Mouse (Mus musculus): Measurements from ENCODE around the gene Plce1. TPM values are rescaled to one million over a fixed set of nuclear protein-coding genes. Genes with fewer than 3 reads are reported as not detected.

Plce1 gene
- total RNA-seq, 2 experiments from 2014 or later, result 7.1 to 9.3 TPM

DNA sequence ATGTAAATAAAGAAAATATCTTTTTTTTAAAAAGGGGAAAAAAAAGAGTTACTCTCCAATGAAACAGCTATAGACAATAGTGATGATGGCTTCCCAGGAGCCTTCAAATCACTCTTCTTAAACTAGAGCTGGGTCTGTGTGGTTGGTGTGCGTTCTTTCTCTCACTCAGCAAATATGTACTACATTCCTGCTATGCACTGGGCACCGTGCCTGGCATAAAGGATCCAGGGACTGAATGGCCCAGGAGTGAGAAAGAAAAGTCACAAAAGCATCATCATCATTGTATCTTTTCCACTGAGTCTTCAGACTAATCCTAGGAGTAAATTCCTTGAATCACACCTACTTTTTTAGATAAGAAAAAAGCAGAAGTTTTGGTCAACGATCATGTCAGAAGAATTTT lies 276.3 kb downstream of the Plce1 start:
- no peak for DNase-seq (ENCODE audit: extremely low spot score in 1 of 2, low spot score in 2 of 2)
- intact Hi-C loops (cut with DNase I), result no loop called here

DNA sequence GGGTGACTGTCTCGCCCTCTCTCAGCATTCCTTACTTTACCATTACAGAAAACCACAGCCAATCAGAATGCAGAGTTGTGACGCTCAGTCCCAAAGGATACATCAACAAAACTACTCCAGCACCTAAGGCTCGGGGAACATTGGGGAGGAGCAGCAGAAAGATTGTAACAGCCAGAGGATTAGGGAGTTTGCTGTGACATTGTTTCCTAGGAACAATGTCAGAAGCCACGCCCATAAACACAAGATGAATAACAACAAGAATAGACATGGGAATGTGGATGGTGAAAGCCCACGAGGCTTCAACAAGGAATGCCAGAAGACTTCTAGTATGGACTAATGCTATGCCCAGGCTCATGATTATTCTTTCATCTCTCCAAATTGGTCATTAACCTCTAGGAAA lies 277.1 kb downstream of the Plce1 start:
- no peak for DNase-seq (ENCODE audit: extremely low spot score in 1 of 2, low spot score in 2 of 2)
- intact Hi-C loops (cut with DNase I), result no loop called here

DNA sequence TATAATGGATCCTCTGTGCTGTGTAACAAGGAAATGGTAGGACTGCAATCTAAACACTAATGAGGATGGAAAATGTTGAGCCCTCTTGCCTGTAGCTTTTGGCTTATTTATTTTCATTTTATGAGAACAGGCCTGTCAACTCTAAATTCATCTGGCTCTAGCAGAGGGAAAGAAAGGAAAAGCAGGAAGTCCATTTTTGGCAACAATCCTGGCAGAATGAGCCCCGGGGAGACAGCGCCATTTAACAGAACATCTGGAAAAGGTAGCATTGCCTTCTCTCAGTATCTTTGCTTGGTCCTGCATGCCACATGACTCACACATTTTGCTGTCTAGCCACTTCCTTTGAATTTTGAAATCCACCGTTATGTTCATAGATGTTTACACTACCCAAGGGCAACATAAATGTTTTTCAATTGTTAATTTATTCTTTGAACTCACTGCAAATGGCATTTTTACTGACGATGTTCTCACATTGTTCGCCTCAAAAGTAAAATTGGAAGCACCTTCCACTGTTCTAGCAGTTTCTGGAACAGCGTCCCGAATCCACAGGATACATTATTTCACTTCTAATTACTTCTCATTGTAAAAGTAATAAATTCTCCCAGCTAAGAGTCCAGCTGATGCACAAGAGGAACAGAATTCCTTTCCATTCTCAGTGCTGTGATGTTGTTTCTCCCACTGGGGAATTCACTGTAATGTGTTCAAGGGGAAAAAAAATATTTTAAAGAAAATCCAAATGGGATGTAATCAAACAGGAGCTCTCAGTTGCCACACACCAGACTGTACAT lies 278.0 kb downstream of the Plce1 start:
- intact Hi-C loops (cut with DNase I), result no loop called here
- no peak for DNase-seq (ENCODE audit: extremely low spot score in 1 of 2, low spot score in 2 of 2)

DNA sequence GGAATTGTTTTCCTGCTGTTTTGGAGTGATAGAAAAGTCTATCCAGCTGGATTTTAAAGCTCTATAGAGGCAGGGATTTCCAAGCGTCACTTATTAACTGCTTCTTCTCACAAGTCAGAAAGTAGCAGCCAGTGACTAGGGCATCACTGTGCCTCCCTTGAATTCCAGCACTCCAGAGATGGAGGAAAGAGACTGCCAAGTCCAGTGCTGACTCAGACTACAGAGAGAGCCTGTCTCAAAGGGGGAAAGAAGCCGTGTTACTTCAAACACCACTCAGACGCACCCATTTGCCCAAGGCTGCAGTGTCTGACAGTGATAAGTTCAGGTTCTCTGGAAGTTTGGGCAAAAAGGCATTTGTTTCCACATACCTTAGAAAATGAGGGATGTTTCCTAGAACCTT lies 279.5 kb downstream of the Plce1 start:
- intact Hi-C loops (cut with DNase I), result no loop called here
- DNase-seq (ENCODE audit: extremely low spot score in 1 of 2, low spot score in 2 of 2), result no peak

DNA sequence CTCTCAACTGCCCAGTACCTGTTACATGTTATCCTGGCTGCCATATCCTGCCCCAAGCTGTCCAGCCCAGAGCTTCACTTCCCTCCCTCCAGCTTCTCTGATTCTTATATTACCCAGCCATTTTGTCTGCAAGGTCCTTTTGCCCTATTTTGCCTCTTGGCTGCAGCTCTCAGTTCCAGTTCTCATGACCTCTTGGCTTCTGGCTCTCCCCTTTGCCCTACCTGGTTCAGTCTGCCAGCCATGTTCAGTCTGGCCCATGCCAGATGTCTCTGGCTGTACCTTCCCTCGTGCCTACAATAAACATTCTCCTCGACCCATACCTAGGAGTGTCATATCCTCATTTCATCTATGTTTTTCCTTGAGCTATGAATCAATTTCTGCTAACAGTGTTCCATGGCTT lies 285.4 kb downstream of the Plce1 start:
- DNase-seq (ENCODE audit: extremely low spot score in 1 of 2, low spot score in 2 of 2), result no peak
- intact Hi-C loops (cut with DNase I), result no loop called here

DNA sequence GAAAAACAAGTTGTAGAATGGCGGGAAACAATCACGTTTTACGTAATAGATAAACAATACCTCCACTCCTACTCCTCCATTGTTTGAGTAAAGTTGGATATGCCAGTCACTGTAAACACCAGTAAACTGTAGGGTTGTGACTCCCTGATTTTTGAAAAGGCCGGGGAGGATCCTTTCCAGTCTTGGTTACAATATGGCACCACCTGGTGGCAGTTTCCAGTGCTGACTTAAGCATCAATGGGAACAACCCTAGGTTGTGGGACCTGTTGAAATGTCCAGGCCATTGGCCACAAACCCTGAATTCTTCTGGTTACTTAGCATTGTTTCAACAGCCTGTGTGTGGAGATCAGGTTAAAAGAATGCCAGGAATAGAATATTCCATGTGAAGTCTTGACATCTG lies 294.6 kb downstream of the Plce1 start:
- intact Hi-C loops (cut with DNase I), result loop anchor here (5.0 kb wide), 2 partner anchors 208 to 353 kb away; no protein-coding TSS in a partner anchor
- peak; percentile 34 to 60 for DNase-seq (ENCODE audit: extremely low spot score in 1 of 2, low spot score in 2 of 2)

DNA sequence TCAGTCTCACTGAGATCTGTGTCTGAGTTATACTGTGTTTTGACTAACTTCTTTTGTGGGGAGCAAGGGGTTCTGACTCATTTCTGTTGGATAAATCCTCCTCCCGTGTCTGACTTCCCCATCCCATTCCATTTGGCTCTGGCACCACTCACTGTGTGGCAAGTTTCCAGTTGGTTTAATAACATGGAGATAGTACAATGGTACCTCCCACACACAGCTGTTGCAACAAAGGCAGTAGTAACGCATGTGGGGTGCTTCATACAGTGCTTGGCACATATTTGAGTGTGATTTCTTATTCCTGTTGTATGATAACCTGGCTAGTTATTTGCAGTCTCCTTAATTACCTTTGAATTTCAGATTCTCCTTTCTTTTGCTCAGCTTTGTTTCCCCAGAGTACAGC lies 297.9 kb downstream of the Plce1 start:
- DNase-seq (ENCODE audit: extremely low spot score in 1 of 2, low spot score in 2 of 2), result no peak
- intact Hi-C loops (cut with DNase I), result loop anchor here (5.0 kb wide), 2 partner anchors 212 to 357 kb away; no protein-coding TSS in a partner anchor

DNA sequence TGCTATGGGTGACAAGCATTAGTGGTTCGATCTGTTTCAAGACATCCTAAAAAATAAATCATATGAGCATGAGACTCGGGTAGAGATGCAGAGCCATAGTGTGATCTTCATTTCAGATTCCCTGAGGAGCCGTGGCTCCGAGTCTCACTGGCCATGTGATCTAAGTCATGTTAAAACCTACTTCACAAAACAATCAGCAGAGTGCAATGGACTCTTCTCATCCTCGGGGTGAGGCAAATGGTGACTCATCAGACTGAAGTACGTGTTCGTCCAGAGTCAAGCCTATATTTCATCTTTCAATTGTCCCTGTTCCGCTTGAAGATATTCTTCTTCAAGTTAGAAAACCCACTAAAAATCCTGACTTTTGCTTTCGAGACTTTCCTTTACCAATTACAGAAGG lies 302.6 kb downstream of the Plce1 start:
- intact Hi-C loops (cut with DNase I), result no loop called here
- DNase-seq (ENCODE audit: extremely low spot score in 1 of 2, low spot score in 2 of 2), result no peak

DNA sequence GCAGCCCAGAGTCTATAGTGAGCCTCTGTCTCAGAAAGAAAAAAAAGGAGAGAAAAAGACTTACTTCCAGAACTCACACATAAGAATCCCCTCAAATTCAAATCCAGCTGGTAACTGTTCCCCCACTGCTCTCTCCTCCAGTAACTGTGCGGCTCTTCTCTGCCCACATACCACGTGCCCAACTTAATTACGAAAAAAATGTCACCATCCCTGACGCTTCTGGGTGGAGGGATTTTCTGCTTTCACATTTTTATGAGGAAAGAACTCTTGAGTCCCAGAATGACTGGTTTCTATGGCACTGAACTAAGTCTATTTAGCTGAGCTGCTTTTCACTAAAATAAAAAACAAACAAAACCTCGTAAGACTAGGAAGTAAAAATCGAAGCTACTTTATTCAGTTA lies 306.8 kb downstream of the Plce1 start:
- intact Hi-C loops (cut with DNase I), result no loop called here
- no peak for DNase-seq (ENCODE audit: extremely low spot score in 1 of 2, low spot score in 2 of 2)

DNA sequence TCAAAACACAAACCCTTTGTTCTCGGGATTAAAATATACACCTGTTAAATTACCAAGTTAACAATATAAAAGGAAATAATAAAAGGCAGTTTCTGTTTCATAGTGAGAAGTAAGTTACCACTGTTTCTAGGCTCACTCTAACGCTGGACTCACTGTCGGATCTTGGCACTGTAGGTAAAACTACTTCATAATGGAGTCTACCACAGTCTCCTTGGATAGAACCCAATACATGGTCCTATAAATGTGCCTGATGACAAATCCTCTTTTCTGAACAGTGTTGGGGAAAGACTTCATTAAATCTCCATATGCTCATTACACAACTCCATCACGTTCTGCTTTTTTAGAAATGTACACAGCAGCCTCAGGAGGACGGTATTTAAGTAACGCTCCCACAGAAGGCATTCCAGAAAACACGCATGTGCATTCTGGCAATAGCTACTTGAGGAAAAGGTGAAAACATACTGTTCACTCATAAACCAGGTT lies 312.7 kb downstream of the Plce1 start:
- no peak for DNase-seq (ENCODE audit: extremely low spot score in 1 of 2, low spot score in 2 of 2)
- intact Hi-C loops (cut with DNase I), result no loop called here

DNA sequence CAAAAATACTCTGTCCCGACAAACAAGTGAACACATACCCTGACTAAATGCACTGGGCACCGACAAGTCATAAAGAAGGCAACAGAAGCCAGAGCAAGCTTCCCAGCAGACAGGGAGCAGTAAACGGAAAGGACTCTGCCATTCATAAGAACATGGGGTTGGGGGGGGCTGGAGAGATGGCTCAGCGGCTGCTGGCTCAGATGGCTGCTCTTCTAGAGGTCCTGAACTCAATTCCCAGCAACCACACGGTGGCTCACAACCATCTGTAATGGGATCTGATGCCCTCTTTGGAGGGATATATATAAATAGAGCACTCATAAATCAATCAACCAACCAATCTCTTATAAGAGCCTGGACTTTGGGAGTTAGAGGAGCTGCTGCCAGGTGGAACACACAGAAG lies 315.6 kb downstream of the Plce1 start:
- intact Hi-C loops (cut with DNase I), result no loop called here
- DNase-seq (ENCODE audit: extremely low spot score in 1 of 2, low spot score in 2 of 2), result no peak

DNA sequence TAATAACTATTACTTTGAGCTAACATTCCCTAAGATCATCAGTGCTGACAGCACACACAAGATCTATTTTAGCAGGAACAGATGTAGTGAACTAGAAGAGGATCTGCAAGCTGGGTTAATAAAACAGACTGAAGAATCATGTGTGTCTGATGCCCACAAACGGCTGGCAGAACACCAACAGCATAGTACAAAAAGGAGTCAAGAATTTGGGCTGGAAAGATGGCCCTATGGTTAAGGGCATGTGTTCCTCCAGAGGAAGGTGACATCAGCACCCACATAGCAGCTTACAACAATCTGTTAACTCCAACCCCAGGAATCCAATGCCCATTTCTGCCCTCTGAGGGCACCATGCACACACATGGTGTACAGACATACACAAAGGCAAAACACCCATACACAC lies 317.4 kb downstream of the Plce1 start:
- DNase-seq (ENCODE audit: extremely low spot score in 1 of 2, low spot score in 2 of 2), result peak in 1 of 2 experiments; percentile 32
- intact Hi-C loops (cut with DNase I), result no loop called here

DNA sequence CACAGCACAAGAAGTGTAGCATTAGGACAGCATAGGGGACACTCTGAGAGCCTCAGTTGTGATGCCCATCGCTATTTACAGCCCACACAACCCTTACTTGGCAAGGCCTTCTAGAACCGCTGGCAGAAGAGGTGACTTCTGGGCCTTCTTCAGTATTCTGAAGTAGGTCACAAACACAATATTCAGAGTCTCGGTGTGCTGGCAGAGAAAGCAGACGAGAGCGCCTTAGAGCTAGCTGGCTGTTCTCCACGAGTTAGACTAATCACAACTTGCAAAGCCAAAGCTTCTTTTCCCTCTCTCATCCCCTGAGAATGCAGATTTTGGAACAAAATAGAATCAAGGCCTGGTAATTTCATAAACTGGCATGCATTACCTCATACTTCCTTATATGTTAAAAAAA lies 317.9 kb downstream of the Plce1 start:
- DNase-seq (ENCODE audit: extremely low spot score in 1 of 2, low spot score in 2 of 2), result peak in 1 of 2 experiments; percentile 18
- intact Hi-C loops (cut with DNase I), result no loop called here

DNA sequence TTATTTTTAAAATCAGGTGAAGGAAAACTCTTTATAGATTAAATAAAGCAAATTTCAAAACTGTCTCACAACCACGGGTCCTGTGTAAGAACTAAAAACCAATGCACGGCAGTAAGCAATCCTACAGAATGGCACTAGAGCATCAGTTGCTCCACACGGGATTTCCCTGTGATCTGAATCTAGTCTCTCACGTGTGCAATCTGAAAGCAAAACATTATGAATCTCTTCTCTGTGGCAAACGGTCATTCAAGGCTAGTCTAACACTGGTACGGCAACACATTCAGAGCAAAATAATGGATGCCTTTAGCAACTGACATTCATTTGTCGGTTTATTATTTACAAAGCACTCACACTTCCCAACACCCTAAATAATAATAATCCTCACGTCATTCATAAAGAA lies 337.3 kb downstream of the Plce1 start:
- intact Hi-C loops (cut with DNase I), result no loop called here
- no peak for DNase-seq (ENCODE audit: extremely low spot score in 1 of 2, low spot score in 2 of 2)

DNA sequence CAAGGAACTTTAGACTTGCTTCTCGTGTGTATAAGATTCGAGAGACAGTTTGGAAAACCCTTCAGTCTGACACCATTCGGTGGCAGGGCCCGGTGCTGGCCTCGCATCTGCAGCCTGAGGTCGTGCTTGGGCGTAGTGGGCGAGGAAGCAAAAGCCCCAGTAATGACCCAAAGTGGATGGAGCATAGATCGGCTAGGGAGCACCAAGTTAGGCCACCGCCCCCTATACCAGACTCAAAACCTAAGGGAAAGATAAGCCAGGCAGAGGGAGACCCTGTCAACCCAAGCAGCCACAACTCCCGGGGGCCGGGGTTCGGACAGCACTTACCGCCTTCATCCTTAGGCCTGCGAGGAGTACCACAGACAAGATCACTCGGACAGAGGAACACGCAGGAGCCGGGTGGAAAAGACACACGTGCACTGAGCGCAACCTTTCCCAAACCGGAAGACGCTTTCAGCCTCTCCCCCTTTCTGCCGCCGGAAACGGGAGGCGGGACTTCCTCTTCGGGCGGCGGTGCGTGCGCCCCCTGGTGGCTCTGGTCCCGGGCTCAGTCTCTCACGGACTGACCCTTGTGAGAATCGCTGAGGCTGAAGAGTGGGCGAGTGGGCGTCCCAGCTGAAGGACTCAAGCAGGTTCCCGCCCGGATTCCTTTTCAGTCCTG lies 338.0 kb downstream of the Plce1 start, which contains the start of gene Noc3l:
TSS of gene Noc3l (minus strand) at position 472 of the 661 bp plus-strand sequence.
- intact Hi-C loops (cut with DNase I), result no loop called here
- DNase-seq (ENCODE audit: extremely low spot score in 1 of 2, low spot score in 2 of 2), result peak; percentile 92 to 95

DNA sequence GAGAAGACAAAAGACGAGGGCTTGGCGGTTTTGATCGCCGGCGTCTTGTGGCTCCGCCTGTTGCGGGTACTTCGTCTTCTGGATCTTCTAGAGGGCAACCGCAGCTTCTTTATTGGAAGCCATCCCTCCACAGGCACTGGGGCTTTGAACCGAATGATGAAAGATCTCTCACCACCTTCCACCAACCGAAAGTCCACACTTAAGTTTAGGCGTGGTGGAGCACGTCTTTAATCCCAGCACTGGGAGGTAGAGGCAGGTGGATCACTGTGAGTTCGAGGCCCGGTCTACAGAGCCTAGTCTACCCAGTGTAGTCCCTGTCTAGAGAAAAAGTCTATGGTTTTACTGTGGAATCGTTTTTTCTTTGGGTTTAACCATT lies 338.5 kb downstream of the Plce1 start:
- DNase-seq (ENCODE audit: extremely low spot score in 1 of 2, low spot score in 2 of 2), result no peak
- intact Hi-C loops (cut with DNase I), result no loop called here

DNA sequence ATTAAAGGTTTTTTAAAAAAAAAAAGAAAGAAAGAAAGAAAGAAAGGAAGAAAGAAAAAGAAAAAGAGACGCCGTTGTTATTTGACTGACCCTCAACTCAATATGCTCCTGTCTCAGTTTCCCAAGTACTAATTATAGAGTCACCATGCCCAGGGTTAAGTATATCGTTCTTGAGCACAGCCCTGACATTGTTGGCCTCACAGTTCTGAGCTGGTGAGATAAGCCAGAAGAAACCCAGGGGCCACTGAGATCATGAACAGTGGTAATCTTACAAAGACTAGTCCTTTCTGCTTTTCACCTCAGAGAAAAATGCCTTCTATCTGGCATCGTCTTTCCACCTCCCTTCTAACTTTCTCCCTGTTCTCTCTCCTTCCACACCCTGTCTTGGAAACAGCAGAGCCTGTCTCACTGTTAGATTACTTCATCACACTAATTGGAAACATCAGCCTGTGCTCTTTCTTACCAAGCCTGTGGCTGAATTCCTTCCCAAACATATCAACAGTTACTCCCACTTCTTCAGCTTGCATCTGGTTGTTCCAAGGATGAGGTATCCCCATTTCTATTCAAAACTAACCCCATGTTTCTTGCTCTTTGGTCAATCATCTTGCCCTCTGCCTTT lies 339.4 kb downstream of the Plce1 start:
- DNase-seq (ENCODE audit: extremely low spot score in 1 of 2, low spot score in 2 of 2), result no peak
- intact Hi-C loops (cut with DNase I), result no loop called here

DNA sequence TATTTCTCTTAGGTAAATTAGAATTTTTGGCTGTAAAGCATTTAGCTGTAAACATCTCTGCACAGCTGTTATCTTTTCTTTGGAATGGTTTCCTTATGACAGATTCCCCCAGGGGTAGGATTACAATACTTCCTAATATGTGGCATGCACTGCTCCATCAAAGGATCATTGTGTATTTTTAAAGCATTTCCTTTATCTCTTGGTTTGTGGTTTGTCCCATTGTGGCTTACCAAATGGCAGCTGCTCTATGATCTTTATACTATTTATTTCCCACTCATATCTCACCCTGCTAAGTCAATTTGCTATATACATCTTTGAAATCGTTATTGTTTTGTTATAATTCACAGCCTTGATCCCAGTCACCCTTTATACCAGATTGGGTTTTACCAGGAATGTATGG lies 352.3 kb downstream of the Plce1 start:
- no peak for DNase-seq (ENCODE audit: extremely low spot score in 1 of 2, low spot score in 2 of 2)
- intact Hi-C loops (cut with DNase I), result no loop called here
